Mouse (Mus musculus): ENCODE measurements around the gene Pml.

Pml gene

DNA sequence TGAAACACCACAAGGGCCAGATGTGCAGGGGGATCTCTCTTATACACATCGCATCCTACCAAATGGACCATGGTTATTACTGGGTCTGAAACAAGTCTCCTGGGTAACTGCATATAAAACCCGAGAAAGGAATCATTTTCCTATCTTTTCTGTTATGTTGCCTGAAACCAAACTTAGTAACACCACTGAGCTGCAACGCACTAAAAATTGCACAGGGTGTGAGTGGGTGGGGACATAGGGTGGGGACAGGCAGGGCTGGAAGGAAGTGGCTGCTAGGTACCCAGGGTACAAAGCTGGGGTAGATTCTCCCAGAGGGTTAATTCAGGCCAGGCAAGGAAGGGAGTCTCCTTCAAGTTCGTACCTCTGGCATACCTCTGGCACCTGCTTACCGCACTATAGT is 6.9 kb downstream of the Pml start:
- no peak for DNase-seq (ENCODE audit: low read depth in 1 of 2, low spot score in 2 of 2)

DNA sequence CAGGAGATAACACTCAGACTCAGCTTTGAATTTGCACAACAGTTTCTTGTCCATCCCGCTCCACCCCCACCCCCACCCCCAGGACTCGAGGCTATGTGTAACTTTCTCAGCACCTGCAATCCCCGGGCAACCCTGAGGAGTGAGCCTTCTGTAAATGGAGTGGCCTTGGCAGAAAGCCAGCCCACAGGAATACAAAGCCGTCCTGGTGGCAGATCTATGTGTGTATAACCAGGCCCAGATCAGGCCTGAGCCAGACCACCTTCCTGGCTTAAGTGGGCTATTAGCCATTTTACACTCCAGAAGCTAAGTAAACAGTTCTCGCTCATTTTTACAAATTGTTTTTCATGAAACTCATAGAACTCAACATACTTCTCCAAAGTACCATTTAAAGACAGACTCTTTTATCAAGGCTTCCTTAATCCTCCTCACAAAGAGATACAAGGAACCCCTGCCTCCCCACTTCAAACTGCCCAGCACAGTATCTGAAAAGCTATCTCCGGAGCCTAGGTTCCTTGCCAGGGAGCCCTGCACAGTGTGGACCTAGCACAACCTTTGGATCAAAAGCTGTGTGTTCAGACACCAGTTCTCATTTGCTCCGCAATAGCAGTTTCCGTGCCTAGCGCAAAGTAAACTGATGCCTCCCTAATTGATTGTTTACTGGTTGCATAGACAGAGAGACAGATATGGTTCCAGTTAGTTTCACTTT is 7.7 kb downstream of the Pml start:
- DNase-seq (ENCODE audit: low read depth in 1 of 2, low spot score in 2 of 2), result no peak

- no peak for DNase-seq (ENCODE audit: low read depth in 1 of 2, low spot score in 2 of 2)
These were observed 15.0 kb downstream of the Pml start for GRCm38 (mm10) chr9:58234502-58235015.

DNA sequence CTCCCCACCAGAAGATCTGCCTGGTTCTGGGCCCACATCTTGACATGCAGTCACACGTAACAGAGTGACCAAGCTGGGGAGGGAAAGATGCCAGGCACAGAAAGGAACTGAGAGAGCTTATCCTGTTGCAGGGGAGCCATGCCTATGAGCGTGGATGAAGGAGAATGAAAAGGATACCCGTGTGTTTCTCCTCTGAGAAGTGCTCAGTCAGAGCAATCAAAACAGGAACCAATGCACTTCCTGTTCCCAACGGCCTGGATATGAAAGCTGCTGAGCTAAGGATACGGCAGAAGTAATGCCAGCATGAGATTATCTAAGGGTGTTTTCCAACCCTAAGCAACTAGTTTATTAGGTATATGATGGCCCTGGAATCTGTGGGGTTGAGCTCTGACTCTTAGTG is 17.2 kb downstream of the Pml start:
- DNase-seq (ENCODE audit: low read depth in 1 of 2, low spot score in 2 of 2), result peak in 1 of 2 experiments; percentile 40

GRCm38 (mm10) chr9:58231746-58232145 is 17.8 kb downstream of the Pml start:
- DNase-seq (ENCODE audit: low read depth in 1 of 2, low spot score in 2 of 2), result no peak

DNA sequence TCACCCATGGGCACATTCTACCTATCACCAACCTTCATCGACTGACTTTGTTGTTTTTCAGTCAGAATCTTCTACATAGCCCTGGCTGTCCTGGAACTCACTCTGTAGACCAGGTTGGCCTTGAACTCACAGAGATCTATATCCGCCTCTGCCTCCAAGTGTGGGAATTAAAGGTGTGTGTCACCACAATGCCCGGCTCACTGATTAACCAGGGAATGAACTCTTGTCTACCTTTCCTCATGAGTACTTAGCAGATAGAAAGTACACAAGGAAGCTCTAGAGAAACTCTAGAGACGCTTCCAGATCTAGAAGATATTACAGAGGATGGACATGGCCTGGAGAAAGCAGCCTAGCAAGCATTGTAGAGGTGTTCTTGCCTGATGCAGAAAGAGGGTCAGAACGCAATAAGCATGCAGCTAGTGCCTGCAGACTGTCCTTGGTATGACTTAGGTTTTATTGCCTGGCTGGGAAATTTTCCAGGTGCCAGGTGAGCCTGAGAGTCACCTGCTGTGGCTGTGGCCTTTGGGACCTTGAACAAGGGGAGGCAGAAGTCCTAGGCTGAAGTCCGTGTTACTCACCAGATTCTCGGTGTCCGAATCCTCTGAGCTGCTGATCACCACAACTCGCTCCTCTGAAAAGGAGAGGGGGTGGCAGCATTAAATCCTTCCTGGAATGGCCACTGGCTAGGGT is 20.7 kb downstream of the Pml start:
- no peak for DNase-seq (ENCODE audit: low read depth in 1 of 2, low spot score in 2 of 2)

DNA sequence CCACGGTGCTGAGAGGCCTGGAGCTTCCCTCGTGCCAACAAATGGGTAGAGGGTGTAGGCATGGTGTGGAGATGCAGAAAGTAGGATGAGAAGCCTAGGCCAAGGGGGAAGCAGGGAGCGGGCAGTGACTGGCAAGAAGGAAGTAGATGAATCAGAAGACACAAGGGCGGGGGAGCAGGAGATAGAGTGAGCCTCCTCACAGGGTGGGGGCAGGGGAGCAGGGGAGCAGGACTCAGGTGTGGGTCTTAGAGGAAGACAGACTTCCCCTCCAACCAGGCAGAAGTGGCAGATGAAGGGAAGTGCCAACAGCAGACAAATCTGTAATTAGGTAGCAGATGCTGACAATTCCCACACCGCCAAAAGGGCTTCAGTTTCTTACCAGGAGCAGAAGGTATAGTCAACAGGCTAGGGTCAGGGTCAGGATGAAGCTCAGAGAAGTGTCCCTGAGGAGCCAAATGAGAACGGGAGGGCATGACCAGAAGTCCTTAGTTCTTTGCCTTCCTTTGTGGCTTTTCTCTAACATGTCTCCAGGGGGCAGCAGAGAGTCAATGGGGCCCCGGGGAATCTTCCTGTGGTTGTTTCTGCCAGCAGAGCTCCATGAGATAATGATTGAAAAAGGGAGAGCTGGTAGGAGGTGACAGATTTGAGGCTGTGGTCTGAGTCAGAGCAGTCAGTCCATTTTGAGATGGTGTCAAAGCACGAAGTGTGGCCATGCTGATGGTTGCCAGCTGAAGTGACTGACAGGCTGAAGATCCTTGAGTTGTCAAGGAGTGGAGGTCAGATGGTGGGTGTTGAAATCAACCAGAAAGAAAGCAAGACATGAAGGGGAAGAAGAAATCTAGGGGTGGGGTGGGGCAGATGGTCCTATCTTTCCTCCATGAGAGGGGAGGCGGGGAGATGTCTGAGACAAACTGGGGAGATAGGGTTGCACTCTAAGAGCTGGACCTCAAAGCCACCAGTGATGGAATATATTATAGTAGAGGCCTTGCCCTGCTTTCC is 23.4 kb downstream of the Pml start:
- DNase-seq (ENCODE audit: low read depth in 1 of 2, low spot score in 2 of 2), result peak in 1 of 2 experiments; percentile 38

- DNase-seq (ENCODE audit: low read depth in 1 of 2, low spot score in 2 of 2), result no peak
These were observed 25.2 kb downstream of the Pml start for GRCm38 (mm10) chr9:58224356-58224755.

GRCm38 (mm10) chr9:58220218-58220903 is 29.2 kb downstream of the Pml start:
- no peak for DNase-seq (ENCODE audit: low read depth in 1 of 2, low spot score in 2 of 2)

- DNase-seq (ENCODE audit: low read depth in 1 of 2, low spot score in 2 of 2), result no peak
These were observed 31.0 kb downstream of the Pml start for GRCm38 (mm10) chr9:58218539-58218938.

DNA sequence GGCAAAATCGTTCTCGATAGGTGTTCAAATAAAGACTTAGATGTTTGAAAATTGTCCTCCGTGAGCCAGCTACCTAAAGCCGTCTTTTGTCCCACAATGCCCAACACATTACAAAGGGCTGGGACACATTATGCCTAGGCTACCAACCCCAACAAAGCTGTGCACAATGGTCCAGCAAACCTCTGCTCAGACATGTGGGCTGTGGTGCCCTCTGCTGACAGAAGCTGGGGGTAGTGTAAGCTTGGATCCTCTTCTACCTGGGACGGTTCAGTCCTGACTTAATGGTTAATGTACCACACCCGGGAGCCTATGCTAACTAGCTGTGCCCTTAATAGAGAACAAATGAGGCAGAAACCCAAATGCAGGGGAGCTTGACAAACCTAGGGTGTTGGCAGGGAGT is 33.2 kb downstream of the Pml start:
- DNase-seq (ENCODE audit: low read depth in 1 of 2, low spot score in 2 of 2), result no peak

GRCm38 (mm10) chr9:58214519-58215180 is 34.9 kb downstream of the Pml start:
- DNase-seq (ENCODE audit: low read depth in 1 of 2, low spot score in 2 of 2), result no peak

DNA sequence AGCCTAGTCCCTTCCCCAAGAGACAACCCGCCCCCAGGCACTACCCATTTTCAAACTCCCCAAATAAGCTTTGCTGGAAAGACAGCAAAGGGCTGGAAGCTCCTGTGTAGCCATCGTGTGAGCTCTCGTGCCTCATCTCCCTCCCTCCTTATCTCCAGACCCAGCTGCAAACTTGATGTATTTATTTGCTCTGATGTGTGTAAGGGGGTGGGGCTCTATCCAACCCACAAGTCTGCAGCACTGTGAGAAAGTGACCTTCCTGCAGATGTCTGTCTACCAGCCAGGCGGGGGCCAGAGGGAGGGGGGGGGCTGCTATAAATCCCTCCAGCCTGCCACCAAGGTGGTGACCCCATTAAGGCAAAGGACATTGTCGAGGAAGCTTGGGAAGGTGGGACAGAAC is 35.7 kb downstream of the Pml start:
- no peak for DNase-seq (ENCODE audit: low read depth in 1 of 2, low spot score in 2 of 2)

DNA sequence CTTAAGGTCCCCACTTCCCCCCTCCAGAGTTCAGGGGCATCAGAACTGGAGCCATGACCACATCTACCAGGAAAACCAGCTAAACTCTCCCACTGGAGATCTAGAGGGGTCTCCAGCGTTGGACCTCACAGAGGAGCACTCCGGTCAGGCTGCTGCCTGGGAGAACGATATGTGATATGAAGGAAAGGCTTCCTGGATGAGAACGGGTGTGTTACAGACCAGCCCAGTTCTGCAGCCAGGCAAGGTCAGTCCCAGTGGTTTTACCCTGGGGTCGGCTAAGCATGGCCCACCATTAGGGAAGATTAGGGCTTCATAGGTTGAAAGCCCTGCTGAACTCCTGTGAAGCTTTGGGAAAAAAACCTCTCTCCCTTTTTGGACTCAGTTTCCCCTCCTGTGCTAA is 36.2 kb downstream of the Pml start:
- no peak for DNase-seq (ENCODE audit: low read depth in 1 of 2, low spot score in 2 of 2)

DNA sequence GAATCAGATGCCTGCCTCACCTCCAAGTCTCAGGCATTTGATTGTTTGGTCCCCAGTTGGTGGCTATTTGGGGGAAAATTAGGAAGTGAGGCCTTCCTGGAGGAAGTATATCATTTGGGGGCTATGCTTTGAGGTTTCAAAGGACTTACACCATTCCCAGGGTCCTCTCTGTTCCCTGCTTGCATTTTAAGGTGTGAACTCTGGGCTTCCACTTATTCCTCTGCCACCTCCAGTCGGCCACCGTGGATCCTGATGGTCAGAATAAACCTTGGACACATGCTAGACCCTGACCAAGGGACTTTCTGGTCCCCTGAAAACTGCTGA is 39.3 kb downstream of the Pml start:
- no peak for DNase-seq (ENCODE audit: low read depth in 1 of 2, low spot score in 2 of 2)

DNA sequence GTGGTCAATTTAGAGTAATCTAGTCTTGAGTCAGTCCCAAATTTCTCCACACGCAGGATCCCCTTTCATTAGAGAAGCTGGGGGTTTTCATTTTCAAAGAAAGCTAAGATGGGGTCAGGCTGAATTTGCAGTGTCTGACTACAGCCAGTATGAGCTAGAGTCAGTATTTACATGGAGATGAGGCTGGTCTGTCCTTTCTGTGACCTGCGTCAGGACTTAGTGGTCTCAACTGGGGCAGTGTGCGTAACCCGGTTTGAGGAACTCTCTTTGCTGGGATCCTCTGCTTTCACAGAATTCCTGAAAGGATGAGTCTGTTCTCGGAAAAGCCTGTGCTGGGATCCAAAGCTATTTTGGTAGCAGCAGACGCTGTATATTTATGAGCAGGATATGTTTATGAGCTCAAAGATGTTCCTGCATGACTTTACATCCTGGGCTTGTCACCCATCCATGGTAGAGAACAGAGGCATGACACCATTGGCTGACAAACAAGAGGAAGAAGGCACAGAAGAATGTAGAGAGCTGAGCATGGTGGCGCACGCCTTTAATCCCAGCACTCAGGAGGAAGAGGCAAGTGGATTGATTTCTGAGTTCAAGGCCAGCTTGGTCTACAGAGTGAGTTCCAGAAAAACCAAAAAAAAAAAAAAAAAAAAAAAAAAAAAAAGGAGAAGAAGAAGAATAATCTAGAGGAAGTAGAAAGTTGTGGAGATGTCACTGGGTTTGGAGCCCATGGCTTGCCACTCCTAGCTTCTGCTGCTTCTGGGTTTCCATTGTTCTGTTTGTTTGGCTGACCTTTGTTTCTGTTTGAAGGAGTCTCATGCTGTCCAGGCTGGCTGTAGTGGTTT is 39.9 kb downstream of the Pml start:
- no peak for DNase-seq (ENCODE audit: low read depth in 1 of 2, low spot score in 2 of 2)

DNA sequence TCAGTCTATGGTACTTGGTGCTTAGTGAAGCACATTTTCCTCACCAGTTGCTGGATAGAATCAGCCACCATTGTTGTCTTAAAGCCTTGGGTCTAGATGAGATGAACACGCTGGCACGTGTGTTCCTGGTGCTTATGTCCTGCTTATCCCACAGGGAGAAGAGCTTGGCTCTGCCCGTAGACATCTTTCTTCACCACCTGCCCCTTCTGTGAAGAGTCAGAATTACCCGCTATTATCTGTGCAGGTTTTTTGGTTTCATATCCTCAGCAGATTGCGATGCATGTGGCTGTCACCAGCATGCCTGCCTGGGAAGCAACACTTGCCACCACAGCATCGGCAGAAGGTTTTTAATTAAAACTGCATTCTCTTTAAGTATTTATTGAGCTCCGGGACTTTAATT is 43.6 kb downstream of the Pml start:
- no peak for DNase-seq (ENCODE audit: low read depth in 1 of 2, low spot score in 2 of 2)

- peak; percentile 57 to 81 for DNase-seq (ENCODE audit: low read depth in 1 of 2, low spot score in 2 of 2)
These were observed 45.1 kb downstream of the Pml start for GRCm38 (mm10) chr9:58204448-58205000.
